Mouse (Mus musculus) heart, embryonic 11.5 days (tissue): ENCODE measurements around the gene Dusp5. TPM values are rescaled to one million over a fixed set of nuclear protein-coding genes. Genes with fewer than 3 reads are reported as not detected.

Source experiments
- ATAC-seq: fragments of 200-750 bp; cut with Nextera tagmentation; replicated peaks from 2 replicates; pipeline ENCODE4 v1.8.0; 2017; ENCODE audit warnings: moderate library complexity; ENCODE audit not compliant: insufficient number of reproducible peaks, low FRiP score, low TSS enrichment
- H3K27ac ChIP-seq: fragments of 300-500 bp; sonication (generic); 2 replicates; pipeline ENCODE4 v1.5.1; 2014; ENCODE audit warnings: mild to moderate bottlenecking, low read depth, low read length
- H3K27me3 ChIP-seq: fragments of 300-500 bp; sonication (generic); 2 replicates; pipeline ENCODE4 v1.6.1; 2014; ENCODE audit warnings: mild to moderate bottlenecking, low read length, mixed read lengths; ENCODE audit not compliant: control insufficient read depth, insufficient read depth
- H3K36me3 ChIP-seq: fragments of 300-500 bp; sonication (generic); 2 replicates; pipeline ENCODE4 v1.6.1; 2014; ENCODE audit warnings: mild to moderate bottlenecking, low read length, moderate library complexity, mixed read lengths; ENCODE audit not compliant: control insufficient read depth, insufficient read depth
- H3K4me1 ChIP-seq: fragments of 300-500 bp; sonication (generic); 2 replicates; pipeline ENCODE4 v1.6.1; 2014; ENCODE audit warnings: low read length; ENCODE audit not compliant: control insufficient read depth, insufficient read depth
- H3K4me2 ChIP-seq: fragments of 300-500 bp; sonication (generic); 2 replicates; pipeline ENCODE4 v1.6.1; 2014; ENCODE audit warnings: mild to moderate bottlenecking, moderate library complexity
- H3K4me3 ChIP-seq: fragments of 300-500 bp; sonication (generic); 2 replicates; pipeline ENCODE4 v1.5.1; 2014; ENCODE audit warnings: low read depth, low read length
- H3K9ac ChIP-seq: fragments of 300-500 bp; sonication (generic); 2 replicates; pipeline ENCODE4 v1.6.1; 2014; ENCODE audit warnings: mild to moderate bottlenecking, low read depth, low read length, moderate library complexity
- H3K9me3 ChIP-seq: fragments of 300-500 bp; sonication (generic); replicated peaks from 2 replicates; pipeline ENCODE4 v1.6.1; 2016; ENCODE audit warnings: low read length; ENCODE audit not compliant: control insufficient read depth
- WGBS: fragments of 180-500 bp; shearing (Covaris S2); extraction: QIAGEN DNeasy Blood & Tissue Kit; methylation state at CpG from one replicate; pipeline ENCODE4 v1.1.7; 2014; ENCODE audit not compliant: insufficient replicate concordance; 5-methylcytosine and 5-hydroxymethylcytosine counted together
- polyA plus RNA-seq: library from polyadenylated mRNA; unstranded; fragments of >200 nt; fragmentation: Nextera tagmentation; extraction: Ambion mirVana; gene quantifications from 2 replicates; pipeline ENCODE4 v1.2.1, GENCODE M21; 2014

Dusp5 gene
- polyA plus RNA-seq, 1 experiment from 2014 or later, result 9.4 TPM

- Histone ChIP-seq H3K4me1 (peaks cover 36% of the 10 kb centered on the region), H3K27me3 (no peaks in the 10 kb centered on the region), H3K27ac (no peak overlapping the region), H3K4me3 (no peak overlapping the region), H3K9ac (no peak overlapping the region), H3K4me2 (no peak overlapping the region), H3K36me3 (no peaks in the 10 kb centered on the region), H3K9me3 (no peaks in the 10 kb centered on the region)
- 60% methylated on average over 9 of the region's 9 CpGs for WGBS
- ATAC-seq, result no peak
Observed at GRCm38 (mm10) chr19:53502891-53503371, 26.0 kb upstream of the Dusp5 start.

GRCm38 (mm10) chr19:53504181-53504580, 24.7 kb upstream of the Dusp5 start:
- H3K27me3 ChIP-seq, result no peaks in the 10 kb centered on the region
- H3K27ac ChIP-seq, result no peak overlapping the region
- no peak overlapping the region for H3K4me2 ChIP-seq

GRCm38 (mm10) chr19:53505728-53506127, 23.2 kb upstream of the Dusp5 start:
- no peaks in the 10 kb centered on the region for H3K36me3 ChIP-seq
- H3K9ac ChIP-seq, result 0 out of 2 replicates have a peak overlapping the region, but pooled peaks have one; percentile 5
- peaks cover 36% of the 10 kb centered on the region for H3K4me1 ChIP-seq
- WGBS, result 43% methylated on average over 10 of the region's 10 CpGs
- no peaks in the 10 kb centered on the region for H3K9me3 ChIP-seq
- no peak; the same call in 1 of the 2 replicates for ATAC-seq
- H3K4me3 ChIP-seq, result no peak overlapping the region
- no peaks in the 10 kb centered on the region for H3K27me3 ChIP-seq
- H3K27ac ChIP-seq, result peak overlapping the region; percentile 71
- peak overlapping the region; percentile 31; the same call in 1 of the 2 replicates for H3K4me2 ChIP-seq

More at GRCm38 (mm10) chr19:53504181-53504580, 24.7 kb upstream of the Dusp5 start:
- no peak overlapping the region for H3K4me3 ChIP-seq
- ATAC-seq, result no peak
- H3K36me3 ChIP-seq, result no peaks in the 10 kb centered on the region
- WGBS, result 67% methylated on average over 7 of the region's 7 CpGs
- no peak overlapping the region for H3K9ac ChIP-seq
- no peaks in the 10 kb centered on the region for H3K9me3 ChIP-seq
- H3K4me1 ChIP-seq, result peaks cover 38% of the 10 kb centered on the region

DNA sequence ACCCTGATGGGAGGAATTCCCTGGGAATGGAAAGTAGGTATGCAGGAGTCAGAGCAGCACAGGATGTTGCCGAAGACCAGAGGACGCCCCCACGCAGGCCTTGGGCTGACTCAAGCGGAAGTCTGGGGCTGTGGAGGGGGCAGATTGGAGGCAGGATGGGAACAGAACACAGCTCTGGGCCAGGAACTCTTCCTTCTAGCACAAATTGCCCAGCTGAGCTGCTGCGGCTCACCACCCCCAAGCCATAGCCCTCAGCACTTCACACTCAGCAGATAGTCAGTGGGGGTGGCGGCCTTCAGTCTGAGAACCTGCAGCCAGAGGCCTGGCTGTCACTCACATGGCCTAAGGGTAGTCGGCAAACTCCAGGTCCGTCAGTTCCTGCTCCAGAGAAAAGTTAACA, 21.4 kb upstream of the Dusp5 start:
- Histone ChIP-seq H3K4me3 (no peak overlapping the region), H3K9me3 (no peaks in the 10 kb centered on the region), H3K27ac (peak overlapping the region; percentile 73), H3K36me3 (no peaks in the 10 kb centered on the region), H3K27me3 (no peaks in the 10 kb centered on the region), H3K9ac (peak overlapping the region; percentile 11; the same call in 1 of the 2 replicates), H3K4me2 (no peak overlapping the region), H3K4me1 (peaks cover 37% of the 10 kb centered on the region)
- WGBS, result 10% methylated on average over 8 of the region's 8 CpGs
- ATAC-seq, result peak; percentile 63; the same call in 1 of the 2 replicates

DNA sequence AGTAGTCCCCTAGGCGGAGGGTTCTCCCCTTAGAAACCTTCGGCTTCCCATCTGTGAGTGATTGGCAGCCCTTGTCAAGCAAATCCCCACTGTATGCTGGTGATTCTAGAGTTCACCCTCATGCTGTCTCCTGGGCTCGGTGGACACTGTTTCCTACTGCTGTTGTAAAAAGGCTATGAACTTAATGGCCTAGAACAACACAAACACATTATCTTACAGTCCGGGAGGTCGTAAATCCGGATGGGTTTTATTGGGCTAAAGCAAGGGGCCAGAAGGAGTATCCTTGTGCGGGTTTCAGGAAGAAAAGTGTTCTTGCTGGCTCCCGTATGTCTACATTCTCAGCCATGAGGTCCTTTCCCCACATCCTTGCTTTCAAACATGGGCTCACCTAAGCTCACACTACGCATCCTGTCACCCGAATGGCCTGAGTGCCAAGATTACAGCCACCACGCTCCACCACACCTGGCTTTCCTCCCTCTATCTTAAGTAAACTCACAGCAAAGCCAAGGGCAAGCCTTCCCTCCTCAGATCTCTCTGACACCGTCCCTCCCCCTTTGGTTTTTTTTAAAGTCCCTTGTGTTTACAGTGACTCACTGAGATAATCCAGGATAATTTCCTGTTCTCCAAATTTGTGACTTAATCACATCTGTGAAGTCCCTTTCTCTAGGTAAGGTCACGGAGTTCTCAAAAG, 17.5 kb upstream of the Dusp5 start:
- Histone ChIP-seq H3K4me2 (no peak overlapping the region), H3K27ac (no peak overlapping the region), H3K27me3 (no peaks in the 10 kb centered on the region), H3K36me3 (no peaks in the 10 kb centered on the region), H3K4me1 (peaks cover 16% of the 10 kb centered on the region), H3K9ac (no peak overlapping the region), H3K4me3 (no peak overlapping the region), H3K9me3 (no peaks in the 10 kb centered on the region)
- no peak for ATAC-seq
- 50% methylated on average over 13 of the region's 13 CpGs for WGBS

GRCm38 (mm10) chr19:53517370-53518096, 11.4 kb upstream of the Dusp5 start:
- Histone ChIP-seq H3K9me3 (no peaks in the 10 kb centered on the region), H3K4me3 (no peak overlapping the region), H3K27ac (no peak overlapping the region), H3K27me3 (no peaks in the 10 kb centered on the region; the same call in 1 of the 2 replicates), H3K36me3 (no peaks in the 10 kb centered on the region), H3K9ac (no peak overlapping the region), H3K4me2 (no peak overlapping the region), H3K4me1 (peaks cover 23% of the 10 kb centered on the region)
- ATAC-seq, result no peak
- WGBS, result 42% methylated on average over 18 of the region's 18 CpGs

DNA sequence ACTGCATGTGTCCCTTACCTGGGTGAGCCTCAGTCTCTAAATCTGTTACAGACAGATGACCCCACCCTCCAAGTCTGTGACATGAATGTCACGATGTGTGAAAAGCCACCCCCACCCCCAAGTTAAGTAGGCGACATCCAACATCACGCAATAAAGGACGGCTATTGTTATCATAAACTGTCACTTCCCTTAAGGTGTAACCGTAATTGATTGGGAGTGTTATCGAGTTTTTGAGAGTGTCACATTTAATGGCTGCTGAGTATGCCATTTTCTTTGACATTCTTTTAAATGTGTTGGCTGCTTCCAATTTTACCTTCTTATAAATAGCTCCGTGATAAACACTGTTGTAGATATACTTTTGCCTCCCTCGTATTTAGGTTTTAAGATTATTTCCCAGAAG, 9.4 kb upstream of the Dusp5 start:
- no peak overlapping the region for H3K9ac ChIP-seq
- H3K36me3 ChIP-seq, result no peaks in the 10 kb centered on the region
- WGBS, result 48% methylated on average over 8 of the region's 8 CpGs
- no peaks in the 10 kb centered on the region for H3K9me3 ChIP-seq
- ATAC-seq, result no peak
- no peak overlapping the region for H3K4me2 ChIP-seq
- no peak overlapping the region for H3K4me3 ChIP-seq
- H3K4me1 ChIP-seq, result peaks cover 23% of the 10 kb centered on the region
- no peak overlapping the region for H3K27ac ChIP-seq
- H3K27me3 ChIP-seq, result no peaks in the 10 kb centered on the region; the same call in 1 of the 2 replicates

DNA sequence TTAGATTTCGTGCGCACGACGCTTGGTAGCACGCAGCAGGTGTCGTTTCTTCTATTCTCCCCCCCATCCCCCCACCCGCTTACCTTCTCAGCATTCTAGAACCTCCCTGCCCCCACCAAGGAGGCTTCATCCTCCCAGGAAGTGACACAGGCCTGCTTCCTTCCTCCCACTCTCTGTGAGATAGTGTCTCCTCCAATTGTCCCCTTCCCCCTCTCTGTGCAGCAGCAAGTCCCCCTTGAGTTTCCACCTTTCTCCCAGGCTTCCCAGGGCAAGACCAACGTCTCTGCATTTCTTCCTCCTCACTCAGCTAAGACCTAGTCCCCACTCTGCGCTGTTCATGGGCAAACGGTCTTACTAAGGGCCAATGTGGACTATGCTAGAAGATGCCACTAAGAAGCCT, 8.9 kb upstream of the Dusp5 start:
- H3K27ac ChIP-seq, result no peak overlapping the region
- 65% methylated on average over 10 of the region's 10 CpGs for WGBS
- H3K9me3 ChIP-seq, result no peaks in the 10 kb centered on the region
- H3K9ac ChIP-seq, result peak overlapping the region; percentile 16; the same call in 1 of the 2 replicates
- H3K36me3 ChIP-seq, result no peaks in the 10 kb centered on the region
- no peak for ATAC-seq
- H3K4me2 ChIP-seq, result no peak overlapping the region
- H3K4me1 ChIP-seq, result peaks cover 23% of the 10 kb centered on the region
- no peak overlapping the region for H3K4me3 ChIP-seq
- no peaks in the 10 kb centered on the region; the same call in 1 of the 2 replicates for H3K27me3 ChIP-seq
